Mouse (Mus musculus) heart, embryonic 12.5 days (tissue): ENCODE results near the gene Gm36864. TPM values are rescaled to one million over a fixed set of nuclear protein-coding genes. Genes with fewer than 3 reads are reported as not detected.

Experiments used
- ATAC-seq: fragments of 200-750 bp; cut with Nextera tagmentation; 2 replicates; pipeline ENCODE4 v1.8.0; 2017; ENCODE audit warnings: moderate TSS enrichment, moderate library complexity; ENCODE audit not compliant: insufficient number of reproducible peaks, low FRiP score
- H3K27ac ChIP-seq: fragments of 300-500 bp; sonication (generic); 2 replicates; pipeline ENCODE4 v1.5.1; 2016; ENCODE audit warnings: mild to moderate bottlenecking, moderate library complexity; ENCODE audit not compliant: poor library complexity, severe bottlenecking
- H3K27me3 ChIP-seq: fragments of 300-500 bp; sonication (generic); replicated peaks from 2 replicates; pipeline ENCODE4 v1.6.1; 2016; ENCODE audit warnings: mild to moderate bottlenecking, moderate library complexity
- H3K36me3 ChIP-seq: fragments of 300-500 bp; sonication (generic); 2 replicates; pipeline ENCODE4 v1.6.1; 2016; ENCODE audit warnings: mild to moderate bottlenecking, moderate library complexity
- H3K4me1 ChIP-seq: fragments of 300-500 bp; sonication (generic); replicated peaks from 2 replicates; pipeline ENCODE4 v1.6.1; 2016; ENCODE audit warnings: mild to moderate bottlenecking
- H3K4me2 ChIP-seq: fragments of 300-500 bp; sonication (generic); 2 replicates; pipeline ENCODE4 v1.6.1; 2016; ENCODE audit warnings: mild to moderate bottlenecking, moderate library complexity
- H3K4me3 ChIP-seq: fragments of 300-500 bp; sonication (generic); 2 replicates; pipeline ENCODE4 v1.5.1; 2016; ENCODE audit warnings: mild to moderate bottlenecking
- H3K9ac ChIP-seq: fragments of 300-500 bp; sonication (generic); 2 replicates; pipeline ENCODE4 v1.6.1; 2016; ENCODE audit warnings: mild to moderate bottlenecking, moderate library complexity
- H3K9me3 ChIP-seq: fragments of 300-500 bp; sonication (generic); replicated peaks from 2 replicates; pipeline ENCODE4 v1.6.1; 2016; ENCODE audit warnings: mild to moderate bottlenecking, moderate library complexity
- WGBS: fragments of 180-500 bp; shearing (Covaris S2); methylation state at CpG from one replicate; pipeline ENCODE4 v1.1.7; 2016; 5-methylcytosine and 5-hydroxymethylcytosine counted together
- polyA plus RNA-seq: library from polyadenylated mRNA; unstranded; fragments of >200 nt; fragmentation: Nextera tagmentation; extraction: Ambion mirVana; gene quantifications from 2 replicates; pipeline ENCODE4 v1.2.1, GENCODE M21; 2016

Gm36864 gene
- polyA plus RNA-seq, 1 experiment from 2014 or later = not detected

- Histone ChIP-seq H3K36me3 (no peaks in the 10 kb centered on the region), H3K4me3 (no peak overlapping the region), H3K27me3 (peaks cover 39% of the 10 kb centered on the region), H3K4me2 (no peak overlapping the region), H3K9ac (no peak overlapping the region), H3K9me3 (no peaks in the 10 kb centered on the region), H3K4me1 (no peaks in the 10 kb centered on the region), H3K27ac (no peak overlapping the region)
- ATAC-seq = no peak
- WGBS = 44% methylated on average over 2 of the region's 2 CpGs
These were observed 41.3 kb downstream of the Gm36864 start for GRCm38 (mm10) chr7:44277250-44277622.

GRCm38 (mm10) chr7:44280959-44281358 is 45.0 kb downstream of the Gm36864 start:
- WGBS = 62% methylated on average over 1 of the region's 1 CpGs
- Histone ChIP-seq H3K9ac (no peak overlapping the region), H3K4me2 (no peak overlapping the region), H3K4me3 (no peak overlapping the region), H3K27me3 (peaks cover 3% of the 10 kb centered on the region), H3K4me1 (no peaks in the 10 kb centered on the region), H3K27ac (no peak overlapping the region), H3K36me3 (no peaks in the 10 kb centered on the region), H3K9me3 (no peaks in the 10 kb centered on the region)
- ATAC-seq = no peak

- H3K4me3 ChIP-seq = no peak overlapping the region
- H3K4me2 ChIP-seq = no peak overlapping the region
- H3K27ac ChIP-seq = no peak overlapping the region
- no peak for ATAC-seq
- H3K9ac ChIP-seq = no peak overlapping the region
- H3K27me3 ChIP-seq = no peaks in the 10 kb centered on the region; the same call in none of the 2 replicates
- H3K9me3 ChIP-seq = 0 out of 2 replicates have a peak, but pooled peaks cover 2% of the 10 kb centered on the region
- H3K4me1 ChIP-seq = no peaks in the 10 kb centered on the region
- WGBS = 71% methylated on average over 7 of the region's 7 CpGs
- H3K36me3 ChIP-seq = no peaks in the 10 kb centered on the region
These were observed 45.6 kb downstream of the Gm36864 start for GRCm38 (mm10) chr7:44281586-44281985.

- peaks cover 19% of the 10 kb centered on the region; the same call in 1 of the 2 replicates for H3K9me3 ChIP-seq
- no peak for ATAC-seq
These were observed 51.8 kb downstream of the Gm36864 start for GRCm38 (mm10) chr7:44287760-44288159.

GRCm38 (mm10) chr7:44290986-44291385 is 55.0 kb downstream of the Gm36864 start:
- Histone ChIP-seq H3K4me3 (no peak overlapping the region), H3K9ac (no peak overlapping the region), H3K9me3 (peaks cover 19% of the 10 kb centered on the region; the same call in 1 of the 2 replicates), H3K27ac (no peak overlapping the region), H3K4me2 (no peak overlapping the region), H3K4me1 (no peaks in the 10 kb centered on the region), H3K27me3 (no peaks in the 10 kb centered on the region; the same call in 1 of the 2 replicates), H3K36me3 (no peaks in the 10 kb centered on the region)
- 72% methylated on average over 4 of the region's 4 CpGs for WGBS
- no peak for ATAC-seq

More at GRCm38 (mm10) chr7:44287760-44288159, 51.8 kb downstream of the Gm36864 start:
- no peaks in the 10 kb centered on the region for H3K4me1 ChIP-seq
- no peaks in the 10 kb centered on the region; the same call in none of the 2 replicates for H3K27me3 ChIP-seq
- H3K9ac ChIP-seq = no peak overlapping the region
- H3K36me3 ChIP-seq = no peaks in the 10 kb centered on the region
- no peak overlapping the region for H3K27ac ChIP-seq
- H3K4me3 ChIP-seq = no peak overlapping the region
- WGBS = 58% methylated on average over 7 of the region's 7 CpGs
- no peak overlapping the region for H3K4me2 ChIP-seq

GRCm38 (mm10) chr7:44291418-44291817 is 55.4 kb downstream of the Gm36864 start:
- ATAC-seq = no peak
- Histone ChIP-seq H3K9ac (no peak overlapping the region), H3K9me3 (peaks cover 18% of the 10 kb centered on the region; the same call in 1 of the 2 replicates), H3K4me1 (no peaks in the 10 kb centered on the region), H3K4me2 (no peak overlapping the region), H3K4me3 (no peak overlapping the region), H3K36me3 (no peaks in the 10 kb centered on the region), H3K27me3 (no peaks in the 10 kb centered on the region; the same call in 1 of the 2 replicates), H3K27ac (no peak overlapping the region)
- WGBS = 62% methylated on average over 4 of the region's 4 CpGs

Other genes starting within 250 kb of the Gm36864 start
- not detected in 2 replicates for gene Klk1b11, start 240.3 kb upstream of the Gm36864 start, polyA plus RNA-seq
- gene Klk1b26, start 224.0 kb upstream of the Gm36864 start, polyA plus RNA-seq = not detected in 2 replicates
- gene Klk1b27, start 183.9 kb upstream of the Gm36864 start, polyA plus RNA-seq = not detected in 2 replicates
- gene Klk1b21, start 133.8 kb upstream of the Gm36864 start, polyA plus RNA-seq = not detected in 2 replicates
- not detected in 2 replicates for gene Klk1b22, start 123.5 kb upstream of the Gm36864 start, polyA plus RNA-seq
- gene Klk1b16, start 99.4 kb upstream of the Gm36864 start, polyA plus RNA-seq = not detected in 2 replicates
- not detected in 2 replicates for gene Klk1b24, start 47.9 kb upstream of the Gm36864 start, polyA plus RNA-seq
- not detected in 2 replicates for gene Klk1b3, start 38.0 kb upstream of the Gm36864 start, polyA plus RNA-seq
- not detected in 2 replicates for gene Klk1b4, start 28.7 kb upstream of the Gm36864 start, polyA plus RNA-seq
- not detected in 2 replicates for gene Klk1b5, start 20.2 kb upstream of the Gm36864 start, polyA plus RNA-seq
- gene Klk1, start 10.8 kb upstream of the Gm36864 start, polyA plus RNA-seq = not detected in 2 replicates
- 1.2 and 1.6 TPM in 2 replicates for gene 1700028J19Rik, start 10.5 kb downstream of the Gm36864 start, polyA plus RNA-seq
- 99.8 and 109 TPM in 2 replicates for gene 2410002F23Rik, start 10.5 kb downstream of the Gm36864 start, polyA plus RNA-seq
- gene Acp4, start 21.2 kb downstream of the Gm36864 start, polyA plus RNA-seq = not detected in 2 replicates
- not detected in 2 replicates for gene Gm15517, start 25.3 kb downstream of the Gm36864 start, polyA plus RNA-seq
- 0.68 and 0.79 TPM in 2 replicates for gene Clec11a, start 70.7 kb downstream of the Gm36864 start, polyA plus RNA-seq
- 0.80 and 0.86 TPM in 2 replicates for gene Shank1, start 74.1 kb downstream of the Gm36864 start, polyA plus RNA-seq
- gene Syt3, start 147.9 kb downstream of the Gm36864 start, polyA plus RNA-seq = 0.55 and 0.63 TPM in 2 replicates
- gene 1700008O03Rik, start 149.6 kb downstream of the Gm36864 start, polyA plus RNA-seq = 0.40 and 0.94 TPM in 2 replicates
- gene Lrrc4b, start 192.8 kb downstream of the Gm36864 start, polyA plus RNA-seq = 2.3 and 2.4 TPM in 2 replicates
- gene Aspdh, start 229.2 kb downstream of the Gm36864 start, polyA plus RNA-seq = 0.46 and 1.5 TPM in 2 replicates
- gene Josd2, start 231.8 kb downstream of the Gm36864 start, polyA plus RNA-seq = 141 and 145 TPM in 2 replicates